Mouse (Mus musculus) adrenal gland, postnatal 25 days (tissue): ENCODE measurements at regions not wholly inside any gene's neighbourhood (a gene's known extent, or its start where the extent isn't known, plus 50 kb on each side); places are given as distances from the start of the nearest gene placed in this dataset.

Experiments
- DNase-seq: peaks from one replicate; pipeline ENCODE4 v3.0.0; 2021; ENCODE audit warnings: mixed read lengths

GRCm38 (mm10) chr3:38130088-38130487 lies 354.6 kb downstream of the Ankrd50 start:
- no peak for DNase-seq

GRCm38 (mm10) chr3:38129167-38129500 lies 355.5 kb downstream of the Ankrd50 start:
- DNase-seq, result no peak

GRCm38 (mm10) chr3:38128486-38129166 lies 356.0 kb downstream of the Ankrd50 start:
- no peak for DNase-seq

- no peak for DNase-seq
Measured at GRCm38 (mm10) chr3:38116071-38116787, 368.4 kb downstream of the Ankrd50 start.

GRCm38 (mm10) chr3:38112568-38112967 lies 372.1 kb downstream of the Ankrd50 start:
- DNase-seq, result no peak

GRCm38 (mm10) chr3:38105022-38105857 lies 379.4 kb downstream of the Ankrd50 start:
- DNase-seq, result no peak

- no peak for DNase-seq
Measured at GRCm38 (mm10) chr3:38104418-38104817, 380.1 kb upstream of the Gm5148 start.

GRCm38 (mm10) chr3:38102985-38103384 lies 378.7 kb upstream of the Gm5148 start:
- no peak for DNase-seq

- no peak for DNase-seq
Measured at GRCm38 (mm10) chr3:38102181-38102580, 377.9 kb upstream of the Gm5148 start.

GRCm38 (mm10) chr3:38094370-38094979 lies 370.2 kb upstream of the Gm5148 start:
- DNase-seq, result peak; percentile 20

GRCm38 (mm10) chr3:38084548-38084947 lies 360.3 kb upstream of the Gm5148 start:
- no peak for DNase-seq

- no peak for DNase-seq
Measured at GRCm38 (mm10) chr3:38082386-38082785, 358.1 kb upstream of the Gm5148 start.

- DNase-seq, result no peak
Measured at GRCm38 (mm10) chr3:38076835-38077234, 352.5 kb upstream of the Gm5148 start.

- no peak for DNase-seq
Measured at GRCm38 (mm10) chr3:38073946-38074345, 349.7 kb upstream of the Gm5148 start.

GRCm38 (mm10) chr3:38055627-38056026 lies 331.3 kb upstream of the Gm5148 start:
- no peak for DNase-seq

- DNase-seq, result no peak
Measured at GRCm38 (mm10) chr3:38052941-38053340, 328.7 kb upstream of the Gm5148 start.

GRCm38 (mm10) chr3:38051748-38052147 lies 327.5 kb upstream of the Gm5148 start:
- DNase-seq, result no peak

GRCm38 (mm10) chr3:38050856-38051255 lies 326.6 kb upstream of the Gm5148 start:
- no peak for DNase-seq

- DNase-seq, result no peak
Measured at GRCm38 (mm10) chr3:38050366-38050765, 326.1 kb upstream of the Gm5148 start.

- no peak for DNase-seq
Measured at GRCm38 (mm10) chr3:38049290-38049689, 325.0 kb upstream of the Gm5148 start.

GRCm38 (mm10) chr3:38047445-38047844 lies 323.2 kb upstream of the Gm5148 start:
- DNase-seq, result no peak

GRCm38 (mm10) chr3:38046611-38047010 lies 322.3 kb upstream of the Gm5148 start:
- DNase-seq, result no peak

- DNase-seq, result no peak
Measured at GRCm38 (mm10) chr3:38045989-38046388, 321.7 kb upstream of the Gm5148 start.
